Mouse (Mus musculus) heart, embryonic 15.5 days (tissue): ENCODE results near the gene Atp5k. TPM values are rescaled to one million over a fixed set of nuclear protein-coding genes. Genes with fewer than 3 reads are reported as not detected.
A peak's percentile ranks its signal among the peaks of the same experiment; 100 is the strongest.

Experiments used
- ATAC-seq: fragments of 200-750 bp; cut with Nextera tagmentation; replicated peaks from 2 replicates; pipeline ENCODE4 v1.8.0; 2017; ENCODE audit warnings: low read depth, moderate TSS enrichment; ENCODE audit not compliant: insufficient number of reproducible peaks, insufficient read depth, low FRiP score
- H3K27ac ChIP-seq: fragments of 300-500 bp; sonication (generic); 2 replicates; pipeline ENCODE4 v1.5.1; 2015; ENCODE audit warnings: mild to moderate bottlenecking, inconsistent platforms
- H3K27me3 ChIP-seq: fragments of 300-500 bp; sonication (generic); 2 replicates; pipeline ENCODE4 v1.6.1; 2015; ENCODE audit warnings: inconsistent platforms
- H3K36me3 ChIP-seq: fragments of 300-500 bp; sonication (generic); 2 replicates; pipeline ENCODE4 v1.6.1; 2015; ENCODE audit warnings: mild to moderate bottlenecking, inconsistent platforms
- H3K4me1 ChIP-seq: fragments of 300-500 bp; sonication (generic); replicated peaks from 2 replicates; pipeline ENCODE4 v1.6.1; 2015; ENCODE audit warnings: inconsistent platforms
- H3K4me2 ChIP-seq: fragments of 300-500 bp; sonication (generic); 2 replicates; pipeline ENCODE4 v1.6.1; 2015; ENCODE audit warnings: inconsistent platforms, mild to moderate bottlenecking, moderate library complexity
- H3K4me3 ChIP-seq: fragments of 300-500 bp; sonication (generic); 2 replicates; pipeline ENCODE4 v1.5.1; 2015; ENCODE audit warnings: mild to moderate bottlenecking, inconsistent platforms
- H3K9ac ChIP-seq: fragments of 300-500 bp; sonication (generic); 2 replicates; pipeline ENCODE4 v1.6.1; 2015; ENCODE audit warnings: mild to moderate bottlenecking, inconsistent platforms
- H3K9me3 ChIP-seq: fragments of 300-500 bp; sonication (generic); replicated peaks from 2 replicates; pipeline ENCODE4 v1.6.1; 2016; ENCODE audit warnings: inconsistent platforms
- WGBS: fragments of 180-500 bp; shearing (Covaris S2); methylation state at CpG from one replicate; pipeline ENCODE4 v1.1.7; 2015; ENCODE audit warnings: mixed read lengths; 5-methylcytosine and 5-hydroxymethylcytosine counted together
- polyA plus RNA-seq: library from polyadenylated mRNA; unstranded; fragments of >200 nt; fragmentation: Nextera tagmentation; extraction: Ambion mirVana; gene quantifications from 2 replicates; pipeline ENCODE4 v1.2.1, GENCODE M21; 2015

Atp5k gene
- 639 and 1,118 TPM in 2 replicates for polyA plus RNA-seq

DNA sequence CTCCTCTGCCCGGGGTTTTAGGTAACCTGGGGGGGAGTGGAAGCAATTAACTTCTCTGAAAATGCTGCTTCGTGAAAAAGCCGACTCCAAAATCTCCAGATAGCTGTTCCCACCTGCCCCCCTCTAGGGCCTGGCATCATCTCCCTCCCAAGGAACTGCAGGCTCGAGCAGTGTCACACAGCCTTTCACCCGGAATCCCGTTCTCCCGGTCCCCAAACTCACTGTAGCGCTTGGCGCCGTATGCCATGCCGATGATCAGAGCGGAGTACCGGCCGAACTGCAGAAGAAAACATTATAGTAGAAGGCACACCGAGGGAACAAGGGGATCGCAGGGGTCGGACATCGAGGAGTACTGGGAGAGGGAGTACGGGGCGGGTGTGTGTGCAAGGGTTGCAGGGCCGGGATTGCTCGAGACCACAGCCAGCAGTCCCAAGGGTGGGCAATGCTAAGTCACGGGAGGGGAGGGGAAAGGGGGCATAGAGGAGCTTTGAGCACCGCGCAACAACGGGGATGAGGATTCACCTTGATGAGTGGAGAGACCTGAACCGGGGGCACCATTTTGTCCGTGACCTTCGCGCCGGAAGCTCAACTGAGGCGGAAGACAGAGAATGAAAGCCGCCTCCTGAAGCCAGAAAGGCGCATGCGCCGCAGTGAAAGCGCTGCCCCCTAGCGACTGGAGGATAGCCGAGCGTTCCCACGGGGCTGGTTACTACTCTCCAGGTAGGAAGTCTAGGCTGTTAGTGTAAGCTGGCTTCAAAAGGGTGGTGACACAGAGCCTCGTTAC is at the start of gene Atp5k:
Gene Atp5k (minus strand): TSS at position 645 of the 784 bp plus-strand sequence.
- peaks cover 32% of the 10 kb centered on the region for H3K36me3 ChIP-seq
- under 1% methylated on average over 42 of the region's 42 CpGs for WGBS
- H3K9me3 ChIP-seq, result no peaks in the 10 kb centered on the region
- ATAC-seq, result peak; percentile 80
- H3K4me3 ChIP-seq, result peak within 1 kb of the TSS; percentile 74
- peaks cover 18% of the 10 kb centered on the region for H3K4me1 ChIP-seq
- H3K4me2 ChIP-seq, result peak within 1 kb of the TSS; percentile 87
- peak within 1 kb of the TSS; percentile 74 for H3K27ac ChIP-seq
- H3K27me3 ChIP-seq, result peaks cover 12% of the 10 kb centered on the region; the same call in 1 of the 2 replicates
- H3K9ac ChIP-seq, result peak within 1 kb of the TSS; percentile 75

DNA sequence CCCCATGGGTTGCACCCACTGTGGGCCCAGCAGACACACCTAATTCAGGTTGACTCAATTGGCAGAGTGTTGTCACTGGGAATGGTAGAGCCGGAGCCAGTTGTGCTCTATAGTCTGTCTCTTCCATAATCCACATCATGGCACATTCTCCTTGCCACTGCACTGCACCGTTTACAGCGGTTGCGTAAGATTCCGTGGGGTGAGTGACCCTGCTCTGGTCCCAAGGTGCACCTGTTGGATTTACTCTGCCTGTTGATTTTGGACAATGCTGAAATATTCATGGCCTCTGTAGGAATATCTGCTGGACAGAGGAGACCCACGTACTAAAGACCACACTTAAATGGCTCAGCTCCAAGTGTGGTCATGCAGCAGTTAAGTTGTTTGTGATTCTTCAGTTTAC is 48.8 kb upstream of the Atp5k start:
- Histone ChIP-seq H3K4me2 (no peak overlapping the region), H3K9ac (no peak overlapping the region), H3K36me3 (peaks cover 34% of the 10 kb centered on the region), H3K27ac (no peak overlapping the region), H3K27me3 (no peaks in the 10 kb centered on the region), H3K4me3 (no peak overlapping the region), H3K4me1 (no peaks in the 10 kb centered on the region), H3K9me3 (no peaks in the 10 kb centered on the region)
- WGBS, result 93% methylated on average over 6 of the region's 6 CpGs
- ATAC-seq, result no peak

DNA sequence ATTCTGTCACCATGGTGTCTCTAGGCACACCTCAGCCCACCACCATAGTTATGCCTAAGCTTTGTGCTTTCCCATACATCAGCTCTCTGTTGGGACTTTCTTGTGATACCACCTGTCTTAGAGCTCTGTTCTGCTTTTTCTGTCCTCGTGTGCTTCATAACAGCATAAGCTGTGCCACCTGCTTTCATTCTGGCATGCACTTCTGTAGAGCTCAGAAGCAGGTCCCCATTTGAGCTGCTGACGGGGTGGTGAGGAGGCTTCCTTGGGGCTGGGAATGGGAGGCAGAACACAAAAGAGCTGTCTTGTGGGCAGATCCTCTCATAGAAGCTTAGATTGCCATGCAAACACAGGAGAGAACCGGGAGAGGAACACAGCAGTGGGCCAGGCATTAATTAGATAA is 41.7 kb upstream of the Atp5k start:
- no peak overlapping the region for H3K9ac ChIP-seq
- no peak for ATAC-seq
- no peaks in the 10 kb centered on the region for H3K4me1 ChIP-seq
- no peak overlapping the region for H3K4me3 ChIP-seq
- no peaks in the 10 kb centered on the region for H3K9me3 ChIP-seq
- H3K27me3 ChIP-seq, result no peaks in the 10 kb centered on the region
- WGBS, result 86% methylated on average over 3 of the region's 3 CpGs
- H3K36me3 ChIP-seq, result peaks cover 70% of the 10 kb centered on the region
- H3K27ac ChIP-seq, result no peak overlapping the region
- no peak overlapping the region for H3K4me2 ChIP-seq

DNA sequence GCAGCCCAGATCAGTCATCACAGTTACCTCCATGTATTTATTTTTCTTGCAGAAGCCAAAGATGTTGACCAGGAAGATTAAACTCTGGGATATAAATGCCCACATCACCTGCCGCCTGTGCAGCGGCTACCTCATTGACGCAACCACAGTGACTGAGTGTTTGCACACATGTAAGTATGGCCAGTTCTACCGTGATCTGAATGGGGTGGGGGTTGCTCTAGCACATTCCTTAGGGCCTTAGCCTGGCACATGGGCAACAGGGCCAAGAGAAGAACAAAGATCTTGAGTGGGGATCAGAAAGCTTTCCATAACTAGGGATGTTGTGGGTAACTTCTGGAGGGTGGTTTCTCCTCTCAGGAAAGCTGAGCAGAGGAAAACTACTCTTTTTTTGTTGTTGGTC is 39.5 kb upstream of the Atp5k start:
- no peak overlapping the region for H3K27ac ChIP-seq
- no peak overlapping the region for H3K4me2 ChIP-seq
- peaks cover 64% of the 10 kb centered on the region for H3K36me3 ChIP-seq
- H3K4me1 ChIP-seq, result peaks cover 5% of the 10 kb centered on the region; the same call in 1 of the 2 replicates
- no peak for ATAC-seq
- no peak overlapping the region for H3K9ac ChIP-seq
- H3K27me3 ChIP-seq, result no peaks in the 10 kb centered on the region
- WGBS, result 83% methylated on average over 4 of the region's 4 CpGs
- no peak overlapping the region for H3K4me3 ChIP-seq
- H3K9me3 ChIP-seq, result no peaks in the 10 kb centered on the region

DNA sequence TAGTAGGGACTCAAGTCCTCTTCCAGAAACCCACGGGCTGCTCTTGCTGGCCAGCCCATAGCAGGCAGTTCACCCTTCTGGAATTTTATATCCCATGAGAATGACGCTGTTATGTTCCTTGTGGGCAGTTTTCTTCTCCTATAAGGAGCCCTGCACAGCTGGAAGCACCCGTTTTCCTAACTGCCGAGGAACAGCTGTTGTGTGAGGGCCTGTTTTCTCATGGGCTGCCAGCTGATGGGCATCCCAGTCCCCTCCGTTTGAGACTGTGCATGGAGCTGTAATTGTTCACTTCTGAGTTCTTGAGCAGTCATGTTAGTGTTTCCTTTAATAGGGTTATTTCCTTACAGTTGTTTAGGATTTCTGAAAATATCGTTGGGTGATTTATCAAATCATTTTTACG is 35.4 kb upstream of the Atp5k start:
- no peak for ATAC-seq
- Histone ChIP-seq H3K4me1 (peaks cover 24% of the 10 kb centered on the region), H3K9ac (no peak overlapping the region), H3K27ac (no peak overlapping the region), H3K36me3 (peaks cover 25% of the 10 kb centered on the region), H3K4me2 (no peak overlapping the region), H3K9me3 (no peaks in the 10 kb centered on the region), H3K27me3 (no peaks in the 10 kb centered on the region), H3K4me3 (no peak overlapping the region)
- WGBS, result 78% methylated on average over 7 of the region's 7 CpGs

DNA sequence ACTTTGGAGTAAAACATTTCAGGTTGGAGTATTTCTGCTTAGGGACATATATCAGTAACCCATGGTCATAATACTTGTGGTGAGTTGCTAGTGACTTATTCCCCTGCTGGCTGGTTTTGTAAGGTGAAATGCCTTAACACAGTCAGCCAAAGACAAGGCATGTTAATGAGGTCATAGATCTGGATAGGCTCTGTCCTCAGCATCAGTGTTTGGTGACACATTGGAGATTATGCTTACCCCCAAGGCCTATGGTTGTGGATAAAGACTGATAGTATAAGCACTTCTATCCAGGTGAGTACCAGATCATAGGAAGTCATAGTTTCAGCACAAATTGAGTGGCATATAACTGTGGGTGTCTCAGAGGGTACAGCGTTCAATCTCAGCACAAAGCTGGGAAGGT is 32.4 kb upstream of the Atp5k start:
- ATAC-seq, result no peak
- H3K9ac ChIP-seq, result no peak overlapping the region
- no peaks in the 10 kb centered on the region for H3K27me3 ChIP-seq
- H3K4me1 ChIP-seq, result peaks cover 48% of the 10 kb centered on the region
- no peaks in the 10 kb centered on the region for H3K36me3 ChIP-seq
- H3K9me3 ChIP-seq, result no peaks in the 10 kb centered on the region
- H3K4me2 ChIP-seq, result no peak overlapping the region
- H3K27ac ChIP-seq, result no peak overlapping the region
- H3K4me3 ChIP-seq, result no peak overlapping the region
- 97% methylated on average over 1 of the region's 1 CpGs for WGBS

DNA sequence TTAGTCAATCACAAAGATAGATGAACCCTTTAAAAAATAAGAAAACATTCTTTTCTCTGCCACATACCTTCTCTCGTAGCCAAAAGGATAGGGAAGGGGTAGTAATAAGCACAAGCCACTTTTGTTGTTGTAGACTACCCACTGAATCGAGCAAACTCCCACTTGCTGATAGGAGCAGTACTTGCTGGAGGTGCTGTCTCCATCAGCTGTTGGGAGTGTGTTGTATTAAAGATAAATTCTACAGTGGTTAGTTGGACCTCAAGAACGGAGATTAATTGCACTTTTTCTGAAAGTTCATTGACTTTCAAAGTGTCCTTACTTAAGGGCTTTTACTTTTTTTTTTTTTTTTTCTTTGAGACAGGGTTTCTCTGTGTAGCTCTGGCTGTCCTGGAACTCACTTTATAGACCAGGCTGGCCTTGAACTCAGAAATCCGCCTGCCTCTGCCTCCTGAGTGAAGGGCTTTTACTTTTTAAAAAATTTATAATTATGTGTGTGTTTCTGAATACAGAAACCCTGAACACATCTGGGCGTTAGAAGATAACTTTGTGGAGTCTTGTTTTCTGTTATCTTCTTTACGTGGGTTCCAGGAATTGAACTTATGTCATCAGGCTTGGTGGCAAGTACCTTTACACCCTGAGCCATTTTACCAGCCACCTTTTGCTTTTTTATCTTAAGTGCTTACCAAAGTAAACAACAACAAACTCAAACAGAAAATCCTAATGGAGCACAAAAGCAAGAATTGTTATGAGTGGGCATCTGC is 31.1 kb upstream of the Atp5k start:
- H3K9me3 ChIP-seq, result no peaks in the 10 kb centered on the region
- no peak overlapping the region for H3K9ac ChIP-seq
- peaks cover 53% of the 10 kb centered on the region for H3K4me1 ChIP-seq
- 55% methylated on average over 6 of the region's 6 CpGs for WGBS
- H3K27ac ChIP-seq, result no peak overlapping the region
- H3K27me3 ChIP-seq, result no peaks in the 10 kb centered on the region
- H3K4me2 ChIP-seq, result no peak overlapping the region
- no peaks in the 10 kb centered on the region for H3K36me3 ChIP-seq
- ATAC-seq, result no peak
- no peak overlapping the region for H3K4me3 ChIP-seq

DNA sequence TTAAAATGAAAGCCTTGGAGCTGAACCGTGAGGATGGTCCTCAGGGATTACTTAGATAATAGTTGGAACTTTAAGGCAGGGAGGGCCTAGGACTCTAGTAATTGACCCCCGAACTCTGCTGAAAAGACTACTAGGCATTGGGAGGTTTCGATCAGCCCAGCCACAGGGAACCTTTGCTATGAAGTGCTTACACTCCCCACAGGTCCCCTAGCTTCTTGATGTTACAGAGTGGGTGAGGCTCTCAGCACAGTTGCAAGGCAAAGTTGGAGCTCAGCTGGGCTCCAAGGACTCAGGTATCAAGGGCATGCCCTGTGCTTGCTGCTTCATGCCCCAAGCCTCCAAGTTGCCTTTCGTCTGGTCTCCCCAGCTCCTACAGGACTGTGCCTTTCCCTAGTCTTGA is 28.2 kb upstream of the Atp5k start:
- Histone ChIP-seq H3K9me3 (no peaks in the 10 kb centered on the region), H3K4me1 (peaks cover 49% of the 10 kb centered on the region), H3K9ac (peak overlapping the region; percentile 85), H3K27me3 (no peaks in the 10 kb centered on the region), H3K4me2 (peak overlapping the region; percentile 80), H3K36me3 (no peaks in the 10 kb centered on the region), H3K27ac (peak overlapping the region; percentile 80), H3K4me3 (peak overlapping the region; percentile 61)
- WGBS, result 39% methylated on average over 4 of the region's 4 CpGs
- ATAC-seq, result no peak

DNA sequence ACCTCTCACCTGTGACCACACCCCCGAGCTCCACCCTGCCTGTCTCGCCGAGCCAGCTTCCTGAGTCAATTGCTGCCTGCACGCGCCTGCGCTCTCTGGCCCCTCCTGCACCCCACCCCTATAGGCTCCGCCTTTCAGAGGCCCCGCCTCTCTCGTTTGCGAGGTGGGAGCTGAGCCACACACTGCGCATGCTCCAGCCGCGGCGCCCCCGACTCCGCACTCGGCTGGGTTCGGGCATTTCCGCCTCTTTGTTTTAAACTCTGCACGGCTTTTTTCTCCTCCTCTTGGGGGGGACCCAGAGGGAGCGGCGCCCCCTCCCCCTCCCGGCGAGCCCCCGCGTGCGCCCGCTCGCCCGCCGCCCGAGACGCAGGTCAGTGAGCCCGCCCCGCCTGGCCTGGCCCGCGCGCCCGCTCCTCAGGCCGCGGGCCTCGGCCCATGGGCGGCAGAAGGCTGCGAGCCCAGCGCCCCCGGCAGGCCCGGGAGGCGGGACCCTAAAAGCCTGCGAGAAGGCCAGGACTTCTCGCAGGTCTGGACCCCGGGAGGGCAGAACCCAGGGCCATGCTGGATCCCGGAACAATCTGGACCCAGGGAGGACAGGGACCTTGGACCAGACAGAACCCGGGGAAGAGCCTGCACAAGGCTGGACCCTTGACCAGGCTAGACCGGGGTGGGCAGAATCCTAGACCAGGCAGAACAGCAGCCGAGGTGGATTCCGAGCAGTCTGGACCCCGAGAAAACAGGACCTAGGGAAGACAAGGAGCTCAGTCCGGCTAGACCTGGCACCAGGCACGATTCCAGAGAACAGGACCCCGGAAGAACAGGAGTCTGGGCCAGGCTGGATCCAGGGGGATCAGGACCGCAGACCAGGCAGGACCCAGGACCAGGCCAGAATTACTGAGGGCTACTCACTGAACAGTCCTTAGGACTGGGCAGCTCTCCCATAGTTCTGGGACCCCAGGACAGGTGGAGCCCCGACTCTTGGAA is 27.1 kb upstream of the Atp5k start, which contains the start of gene Pcgf3:
Gene Pcgf3 (plus strand): TSS at position 151 of the 984 bp plus-strand sequence.
- H3K9me3 ChIP-seq, result no peaks in the 10 kb centered on the region
- H3K27ac ChIP-seq, result peak within 1 kb of the TSS; percentile 80
- peak within 1 kb of the TSS; percentile 61 for H3K4me3 ChIP-seq
- ATAC-seq, result peak; percentile 97
- peak within 1 kb of the TSS; percentile 85 for H3K9ac ChIP-seq
- peaks cover 43% of the 10 kb centered on the region for H3K4me1 ChIP-seq
- H3K36me3 ChIP-seq, result no peaks in the 10 kb centered on the region
- no peaks in the 10 kb centered on the region for H3K27me3 ChIP-seq
- WGBS, result under 1% methylated on average over 56 of the region's 62 CpGs
- peak within 1 kb of the TSS; percentile 80 for H3K4me2 ChIP-seq

DNA sequence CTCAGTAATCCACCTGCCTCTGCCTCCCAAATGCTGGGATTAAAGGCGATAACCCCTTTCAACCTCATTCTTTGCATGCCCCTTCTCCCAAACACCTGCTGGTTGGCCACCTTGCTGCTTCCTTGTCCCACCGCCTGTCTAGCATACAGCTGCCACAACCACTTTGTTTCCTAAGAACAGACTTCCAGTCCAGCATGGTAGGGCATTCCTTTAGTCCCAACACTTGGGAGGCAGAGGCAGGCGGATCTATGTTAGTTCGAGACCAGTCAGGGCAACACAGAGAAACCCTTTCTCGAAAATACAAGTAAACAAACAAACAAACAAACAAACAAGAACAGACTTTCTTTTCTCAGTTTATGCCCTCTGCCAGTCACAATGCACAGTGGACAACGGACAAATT is 26.2 kb upstream of the Atp5k start:
- 0 out of 2 replicates have a peak overlapping the region, but pooled peaks have one; percentile 21 for H3K27ac ChIP-seq
- no peaks in the 10 kb centered on the region for H3K9me3 ChIP-seq
- no peaks in the 10 kb centered on the region for H3K27me3 ChIP-seq
- peak overlapping the region; percentile 61 for H3K4me3 ChIP-seq
- no peaks in the 10 kb centered on the region for H3K36me3 ChIP-seq
- peaks cover 34% of the 10 kb centered on the region for H3K4me1 ChIP-seq
- no peak for ATAC-seq
- 39% methylated on average over 6 of the region's 6 CpGs for WGBS
- H3K9ac ChIP-seq, result peak overlapping the region; percentile 85
- peak overlapping the region; percentile 80 for H3K4me2 ChIP-seq

DNA sequence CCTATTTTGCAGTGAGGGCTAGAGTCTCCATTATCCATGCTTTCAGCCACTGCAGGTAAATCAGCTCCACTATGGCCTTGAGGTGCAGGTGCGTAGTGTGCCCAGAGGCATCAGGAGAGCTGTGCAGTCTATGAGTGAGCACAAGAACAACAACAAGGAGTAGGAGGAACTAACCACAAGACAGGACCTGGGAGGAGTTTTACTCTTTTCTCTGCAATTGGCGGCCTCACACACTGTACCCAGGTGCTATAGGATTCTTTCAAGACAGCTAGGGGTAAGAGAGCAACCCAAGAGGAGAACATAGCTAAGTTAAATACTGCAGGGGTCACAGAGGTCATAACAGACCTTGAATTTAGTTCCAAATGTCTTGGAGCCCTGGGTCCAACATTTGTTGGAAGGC is 24.5 kb upstream of the Atp5k start:
- no peaks in the 10 kb centered on the region for H3K9me3 ChIP-seq
- H3K4me2 ChIP-seq, result no peak overlapping the region
- no peak overlapping the region for H3K27ac ChIP-seq
- H3K9ac ChIP-seq, result no peak overlapping the region
- no peaks in the 10 kb centered on the region for H3K36me3 ChIP-seq
- H3K27me3 ChIP-seq, result no peaks in the 10 kb centered on the region
- ATAC-seq, result no peak
- WGBS, result 77% methylated on average over 2 of the region's 2 CpGs
- no peak overlapping the region for H3K4me3 ChIP-seq
- H3K4me1 ChIP-seq, result peaks cover 22% of the 10 kb centered on the region
